Mouse (Mus musculus): ENCODE results near the gene Pld6.

Pld6 gene

GRCm38 (mm10) chr11:59756351-59756750, 31.1 kb downstream of the Pld6 start:
- Histone ChIP-seq H3K4me1 (replicated peaks; ENCODE audit: low read depth, low read length) (peaks cover 8% of the 10 kb centered on the region), H3K4me3 (replicated peaks; ENCODE audit: low read length) (no peak overlapping the region), H3K27me3 (ENCODE audit: insufficient read depth, low read length) (no peaks in the 10 kb centered on the region), H3K36me3 (ENCODE audit: insufficient read depth, low read length) (peaks cover 97% of the 10 kb centered on the region), H3K9me3 (ENCODE audit: low read length) (no peaks in the 10 kb centered on the region)
- TF ChIP-seq NANOG (IDR thresholded peaks at IDR 0.05; ENCODE audit: borderline replicate concordance, low read length) (no peak), CTCF (conservative IDR thresholded peaks at IDR 0.05; ENCODE audit: low read length) (no peak), POU5F1 (IDR thresholded peaks at IDR 0.05; ENCODE audit: borderline replicate concordance, low read length) (no peak)

- TF ChIP-seq NANOG (IDR thresholded peaks at IDR 0.05; ENCODE audit: borderline replicate concordance, low read length) (no peak), POU5F1 (IDR thresholded peaks at IDR 0.05; ENCODE audit: borderline replicate concordance, low read length) (no peak), CTCF (conservative IDR thresholded peaks at IDR 0.05; ENCODE audit: low read length) (no peak)
- peaks cover 8% of the 10 kb centered on the region for H3K4me1 ChIP-seq (replicated peaks; ENCODE audit: low read depth, low read length)
- H3K27me3 ChIP-seq (ENCODE audit: insufficient read depth, low read length) = no peaks in the 10 kb centered on the region
- no peak overlapping the region for H3K4me3 ChIP-seq (replicated peaks; ENCODE audit: low read length)
- H3K36me3 ChIP-seq (ENCODE audit: insufficient read depth, low read length) = peaks cover 96% of the 10 kb centered on the region
- no peaks in the 10 kb centered on the region for H3K9me3 ChIP-seq (ENCODE audit: low read length)
These were observed 32.9 kb downstream of the Pld6 start for GRCm38 (mm10) chr11:59754504-59754903.

GRCm38 (mm10) chr11:59749050-59749449, 38.4 kb downstream of the Pld6 start:
- Histone ChIP-seq H3K36me3 (ENCODE audit: insufficient read depth, low read length) (peaks cover 72% of the 10 kb centered on the region), H3K4me3 (replicated peaks; ENCODE audit: low read length) (no peak overlapping the region), H3K9me3 (ENCODE audit: low read length) (no peaks in the 10 kb centered on the region), H3K27me3 (ENCODE audit: insufficient read depth, low read length) (no peaks in the 10 kb centered on the region), H3K4me1 (replicated peaks; ENCODE audit: low read depth, low read length) (no peaks in the 10 kb centered on the region)
- TF ChIP-seq NANOG (IDR thresholded peaks at IDR 0.05; ENCODE audit: borderline replicate concordance, low read length) (no peak), CTCF (conservative IDR thresholded peaks at IDR 0.05; ENCODE audit: low read length) (no peak), POU5F1 (IDR thresholded peaks at IDR 0.05; ENCODE audit: borderline replicate concordance, low read length) (no peak)

DNA sequence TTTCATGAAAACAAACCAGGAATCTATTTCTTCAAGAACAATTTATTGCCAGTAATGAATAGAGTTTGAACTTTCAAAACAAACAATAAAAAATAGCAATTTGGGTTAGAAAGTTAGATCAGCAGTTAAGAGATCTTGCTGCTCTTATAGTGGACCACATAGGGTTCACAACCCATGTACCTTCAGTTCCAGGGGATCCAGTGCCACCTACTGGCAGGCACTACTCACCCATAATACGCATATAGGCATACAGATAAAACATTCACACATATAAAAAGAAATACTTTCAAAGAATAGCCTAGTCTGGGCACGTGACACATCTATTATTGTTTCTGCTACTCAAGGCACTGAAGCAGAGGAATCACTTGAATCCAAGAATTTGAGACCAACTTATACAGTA, 40.8 kb downstream of the Pld6 start:
- Histone ChIP-seq H3K9me3 (ENCODE audit: low read length) (no peaks in the 10 kb centered on the region), H3K4me3 (replicated peaks; ENCODE audit: low read length) (no peak overlapping the region), H3K4me1 (replicated peaks; ENCODE audit: low read depth, low read length) (0 out of 2 replicates have a peak, but pooled peaks cover 1% of the 10 kb centered on the region), H3K36me3 (ENCODE audit: insufficient read depth, low read length) (peaks cover 72% of the 10 kb centered on the region), H3K27me3 (ENCODE audit: insufficient read depth, low read length) (no peaks in the 10 kb centered on the region)
- no peak for TF ChIP-seq POU5F1 (IDR thresholded peaks at IDR 0.05; ENCODE audit: borderline replicate concordance, low read length)
- peak; percentile 55 for TF ChIP-seq CTCF (conservative IDR thresholded peaks at IDR 0.05; ENCODE audit: low read length)

DNA sequence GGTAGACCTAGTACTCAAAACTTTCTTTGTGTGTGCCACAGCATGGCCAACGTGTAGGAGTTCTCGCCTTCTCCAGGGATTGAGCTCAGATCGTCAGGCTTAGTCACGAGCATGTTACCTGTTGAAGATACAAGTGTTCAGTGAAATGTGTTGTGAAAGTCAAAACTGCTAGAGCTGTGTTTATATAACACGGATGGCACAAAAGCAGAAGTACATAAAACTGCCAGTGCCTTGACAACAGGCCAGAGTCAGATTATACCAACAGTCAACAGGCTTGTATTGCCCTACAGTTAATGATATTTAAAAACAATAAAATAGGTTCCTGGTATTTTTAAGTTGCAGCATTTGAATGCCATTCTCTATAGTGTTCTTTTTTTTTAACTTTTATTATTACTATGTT, 41.6 kb downstream of the Pld6 start:
- Histone ChIP-seq H3K27me3 (ENCODE audit: insufficient read depth, low read length) (no peaks in the 10 kb centered on the region), H3K36me3 (ENCODE audit: insufficient read depth, low read length) (peaks cover 72% of the 10 kb centered on the region), H3K4me1 (replicated peaks; ENCODE audit: low read depth, low read length) (0 out of 2 replicates have a peak, but pooled peaks cover 4% of the 10 kb centered on the region), H3K9me3 (ENCODE audit: low read length) (no peaks in the 10 kb centered on the region), H3K4me3 (replicated peaks; ENCODE audit: low read length) (no peak overlapping the region)
- TF ChIP-seq NANOG (IDR thresholded peaks at IDR 0.05; ENCODE audit: borderline replicate concordance, low read length) (no peak), POU5F1 (IDR thresholded peaks at IDR 0.05; ENCODE audit: borderline replicate concordance, low read length) (no peak), CTCF (conservative IDR thresholded peaks at IDR 0.05; ENCODE audit: low read length) (no peak)

DNA sequence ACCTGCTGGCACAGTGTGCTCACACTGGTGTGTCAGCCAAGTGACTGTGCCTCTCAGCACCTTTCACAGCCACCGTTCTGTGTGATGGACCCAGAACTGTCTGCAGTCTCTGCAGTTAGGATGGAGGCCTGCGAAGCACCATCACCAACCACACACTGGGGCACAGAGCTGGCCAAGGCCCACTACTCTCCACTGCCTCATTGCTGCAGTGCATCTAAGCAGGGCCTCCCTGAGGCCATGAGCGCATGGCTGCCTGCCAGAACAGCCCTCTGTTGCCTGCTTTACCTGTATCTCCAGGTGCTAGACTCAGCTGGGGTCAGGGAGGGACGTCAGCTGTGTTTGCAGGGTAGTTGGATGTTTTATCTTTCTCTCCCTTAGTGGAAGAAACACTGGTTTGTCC, 43.1 kb downstream of the Pld6 start:
- H3K9me3 ChIP-seq (ENCODE audit: low read length) = no peaks in the 10 kb centered on the region
- H3K27me3 ChIP-seq (ENCODE audit: insufficient read depth, low read length) = no peaks in the 10 kb centered on the region
- no peak for TF ChIP-seq POU5F1 (IDR thresholded peaks at IDR 0.05; ENCODE audit: borderline replicate concordance, low read length)
- TF ChIP-seq CTCF (conservative IDR thresholded peaks at IDR 0.05; ENCODE audit: low read length) = no peak
- TF ChIP-seq NANOG (IDR thresholded peaks at IDR 0.05; ENCODE audit: borderline replicate concordance, low read length) = no peak
- H3K4me1 ChIP-seq (replicated peaks; ENCODE audit: low read depth, low read length) = peaks cover 17% of the 10 kb centered on the region
- peaks cover 72% of the 10 kb centered on the region for H3K36me3 ChIP-seq (ENCODE audit: insufficient read depth, low read length)
- H3K4me3 ChIP-seq (replicated peaks; ENCODE audit: low read length) = no peak overlapping the region

DNA sequence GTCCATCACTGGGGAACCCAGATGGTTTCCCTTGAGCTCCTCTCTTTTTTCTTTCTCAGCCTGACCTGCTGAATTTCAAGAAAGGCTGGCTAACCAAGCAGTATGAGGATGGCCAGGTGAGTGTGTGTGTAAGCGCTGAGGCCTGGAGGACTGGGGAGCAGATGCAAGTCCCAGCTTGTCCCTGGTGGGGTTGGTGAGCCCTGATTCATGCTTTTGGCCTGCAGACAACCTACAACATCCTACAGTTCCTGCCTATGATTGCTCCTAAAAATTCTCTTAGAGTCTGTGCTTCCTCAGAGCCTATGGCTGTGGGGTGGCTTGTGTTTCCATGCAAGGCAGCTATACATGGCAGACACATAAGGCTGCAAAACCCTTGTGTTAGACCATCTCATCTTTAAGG, 43.7 kb downstream of the Pld6 start:
- TF ChIP-seq NANOG (IDR thresholded peaks at IDR 0.05; ENCODE audit: borderline replicate concordance, low read length) (no peak), POU5F1 (IDR thresholded peaks at IDR 0.05; ENCODE audit: borderline replicate concordance, low read length) (no peak), CTCF (conservative IDR thresholded peaks at IDR 0.05; ENCODE audit: low read length) (no peak)
- H3K4me1 ChIP-seq (replicated peaks; ENCODE audit: low read depth, low read length) = peaks cover 18% of the 10 kb centered on the region
- no peaks in the 10 kb centered on the region for H3K27me3 ChIP-seq (ENCODE audit: insufficient read depth, low read length)
- H3K4me3 ChIP-seq (replicated peaks; ENCODE audit: low read length) = no peak overlapping the region
- H3K36me3 ChIP-seq (ENCODE audit: insufficient read depth, low read length) = peaks cover 72% of the 10 kb centered on the region
- no peaks in the 10 kb centered on the region for H3K9me3 ChIP-seq (ENCODE audit: low read length)

DNA sequence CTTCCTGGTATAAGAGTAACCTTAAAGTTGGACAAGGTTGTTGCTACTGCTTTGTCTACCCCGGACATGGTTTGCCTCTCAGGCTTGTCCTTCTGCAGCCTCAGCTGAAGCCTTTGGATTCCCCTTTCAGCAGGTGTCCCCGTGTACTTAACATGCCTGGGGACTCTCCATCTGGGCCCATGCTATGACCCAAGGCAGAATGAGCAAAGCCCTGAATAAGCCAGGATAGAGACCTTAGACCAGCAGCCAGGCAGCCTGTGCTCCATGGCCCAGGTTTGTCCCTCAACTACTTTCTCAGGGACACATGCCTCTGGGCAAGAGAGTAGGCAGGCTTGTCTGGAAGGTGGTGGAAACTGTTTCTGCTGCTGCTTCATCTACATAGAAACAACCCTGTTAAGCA, 44.1 kb downstream of the Pld6 start:
- Histone ChIP-seq H3K36me3 (ENCODE audit: insufficient read depth, low read length) (peaks cover 72% of the 10 kb centered on the region), H3K4me3 (replicated peaks; ENCODE audit: low read length) (no peak overlapping the region), H3K9me3 (ENCODE audit: low read length) (no peaks in the 10 kb centered on the region), H3K27me3 (ENCODE audit: insufficient read depth, low read length) (no peaks in the 10 kb centered on the region), H3K4me1 (replicated peaks; ENCODE audit: low read depth, low read length) (peaks cover 18% of the 10 kb centered on the region)
- TF ChIP-seq NANOG (IDR thresholded peaks at IDR 0.05; ENCODE audit: borderline replicate concordance, low read length) (no peak), CTCF (conservative IDR thresholded peaks at IDR 0.05; ENCODE audit: low read length) (no peak), POU5F1 (IDR thresholded peaks at IDR 0.05; ENCODE audit: borderline replicate concordance, low read length) (no peak)

DNA sequence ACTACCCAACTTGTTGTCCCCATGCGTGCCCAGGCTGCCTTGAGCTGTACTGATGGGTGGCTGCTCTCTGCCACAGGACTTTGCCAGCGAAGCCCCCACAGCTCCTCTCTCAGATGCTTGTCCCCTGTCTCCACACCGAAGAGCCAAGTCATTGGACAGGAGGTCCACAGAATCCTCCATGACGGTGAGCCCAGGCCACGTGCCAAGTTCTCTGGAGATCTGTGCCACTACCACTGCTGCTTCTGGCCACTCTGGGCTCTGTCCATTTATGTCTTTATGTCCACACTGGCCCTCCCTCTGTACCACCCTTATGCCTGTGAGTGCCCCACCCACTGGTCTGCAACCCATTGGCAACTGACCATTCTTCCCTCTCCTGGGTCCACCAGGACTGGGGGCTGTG, 45.5 kb downstream of the Pld6 start:
- peaks cover 83% of the 10 kb centered on the region for H3K36me3 ChIP-seq (ENCODE audit: insufficient read depth, low read length)
- no peaks in the 10 kb centered on the region for H3K27me3 ChIP-seq (ENCODE audit: insufficient read depth, low read length)
- no peak for TF ChIP-seq POU5F1 (IDR thresholded peaks at IDR 0.05; ENCODE audit: borderline replicate concordance, low read length)
- TF ChIP-seq CTCF (conservative IDR thresholded peaks at IDR 0.05; ENCODE audit: low read length) = no peak
- TF ChIP-seq NANOG (IDR thresholded peaks at IDR 0.05; ENCODE audit: borderline replicate concordance, low read length) = no peak
- H3K9me3 ChIP-seq (ENCODE audit: low read length) = no peaks in the 10 kb centered on the region
- H3K4me1 ChIP-seq (replicated peaks; ENCODE audit: low read depth, low read length) = peaks cover 18% of the 10 kb centered on the region
- no peak overlapping the region for H3K4me3 ChIP-seq (replicated peaks; ENCODE audit: low read length)

Measured in E14TG2a.4 (cell line).